Mouse (Mus musculus) frontal cortex, postnatal 25 days (tissue): Measurements from ENCODE around the gene Itm2b.

Experiments used
- DNase-seq, 2 experiments: peaks; one replicate each; pipeline ENCODE4 v3.0.0; 2022; ENCODE audit warnings: low spot score in 2 of 2

Gene Itm2b

GRCm38 (mm10) chr14:73384913-73385719, at the start of gene Itm2b:
Gene Itm2b (minus strand): TSS chr14:73385289.
- DNase-seq = peak; percentile 54 to 70

GRCm38 (mm10) chr14:73433487-73433886, 48.4 kb upstream of the Itm2b start:
- DNase-seq = no peak

- DNase-seq = no peak
Measured at GRCm38 (mm10) chr14:73430571-73430970, 45.5 kb upstream of the Itm2b start.

GRCm38 (mm10) chr14:73425571-73426041, 40.5 kb upstream of the Itm2b start:
- no peak for DNase-seq

- DNase-seq = no peak
Measured at GRCm38 (mm10) chr14:73424961-73425360, 39.9 kb upstream of the Itm2b start.

- DNase-seq = no peak
Measured at GRCm38 (mm10) chr14:73423542-73423941, 38.5 kb upstream of the Itm2b start.

- DNase-seq = no peak
Measured at GRCm38 (mm10) chr14:73422621-73423020, 37.5 kb upstream of the Itm2b start.

- no peak for DNase-seq
Measured at GRCm38 (mm10) chr14:73421580-73421979, 36.5 kb upstream of the Itm2b start.

- no peak for DNase-seq
Measured at GRCm38 (mm10) chr14:73420138-73420745, 35.2 kb upstream of the Itm2b start.

- DNase-seq = no peak
Measured at GRCm38 (mm10) chr14:73416511-73416910, 31.4 kb upstream of the Itm2b start.

- DNase-seq = no peak
Measured at GRCm38 (mm10) chr14:73415376-73416035, 30.4 kb upstream of the Itm2b start.

GRCm38 (mm10) chr14:73411729-73412128, 26.6 kb upstream of the Itm2b start:
- DNase-seq = no peak

GRCm38 (mm10) chr14:73410083-73410482, 25.0 kb upstream of the Itm2b start:
- DNase-seq = no peak

GRCm38 (mm10) chr14:73408223-73408845, 23.2 kb upstream of the Itm2b start:
- no peak for DNase-seq

GRCm38 (mm10) chr14:73404016-73404415, 18.9 kb upstream of the Itm2b start:
- no peak for DNase-seq

GRCm38 (mm10) chr14:73403351-73403750, 18.3 kb upstream of the Itm2b start:
- DNase-seq = no peak

GRCm38 (mm10) chr14:73402296-73403035, 17.4 kb upstream of the Itm2b start:
- no peak for DNase-seq

GRCm38 (mm10) chr14:73401408-73401807, 16.3 kb upstream of the Itm2b start:
- DNase-seq = no peak

GRCm38 (mm10) chr14:73399866-73400618, 15.0 kb upstream of the Itm2b start:
- no peak for DNase-seq

- DNase-seq = no peak
Measured at GRCm38 (mm10) chr14:73398367-73398996, 13.4 kb upstream of the Itm2b start.
